Mouse (Mus musculus) bone marrow, adult 2 months (tissue): ENCODE data around the gene Upk3bl.

Experiments
- CTCF ChIP-seq: fragments of 200-500 bp; IDR thresholded peaks from 2 replicates; pipeline ENCODE4 v1.5.1; 2011; ENCODE audit warnings: low read length, control low read depth; ENCODE audit not compliant: control insufficient read depth, insufficient read depth
- POLR2A ChIP-seq: fragments of 200-500 bp; IDR thresholded peaks from 2 replicates; pipeline ENCODE4 v1.6.1; 2011; ENCODE audit warnings: low read depth, mild to moderate bottlenecking, control low read depth, low read length, borderline replicate concordance; ENCODE audit not compliant: control insufficient read depth

DNA sequence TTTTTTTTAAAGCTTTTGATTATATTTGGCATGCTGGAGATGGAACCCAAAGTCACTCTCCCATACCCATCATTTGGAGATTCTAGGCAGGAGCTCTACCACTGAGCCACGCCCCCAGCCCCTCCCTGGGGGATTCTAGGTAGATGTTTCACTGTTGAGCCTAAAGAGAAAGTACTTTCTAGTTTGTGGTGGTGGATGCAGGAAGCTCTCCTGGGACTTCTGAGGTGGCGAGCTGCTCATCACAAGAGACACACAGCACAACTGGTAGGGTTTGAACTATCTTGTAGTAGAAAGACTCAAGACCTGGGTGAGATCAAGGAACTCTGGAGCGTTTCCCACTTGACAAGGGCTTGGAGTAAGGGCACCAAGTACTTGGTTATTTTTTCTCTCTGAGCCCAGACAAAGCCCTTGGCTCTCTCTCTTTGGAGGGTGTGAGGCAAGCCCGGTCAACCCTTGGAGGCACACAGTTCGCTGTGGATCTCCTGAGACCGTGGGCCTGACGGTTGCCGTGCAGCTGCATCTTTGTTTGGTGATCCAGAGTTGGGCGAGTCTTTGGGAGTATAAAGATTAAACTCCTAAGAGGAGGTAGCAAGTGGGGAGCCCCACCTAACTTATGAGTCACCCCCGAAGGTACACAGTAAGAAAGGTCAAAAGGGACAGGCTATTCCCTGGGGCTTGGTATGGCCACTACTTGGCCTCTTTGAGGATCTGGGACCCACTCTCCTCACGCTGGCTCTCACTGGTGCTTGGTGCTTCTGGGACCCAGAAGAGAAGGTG lies at the start of gene Upk3bl:
- TF ChIP-seq CTCF (no peak), POLR2A (no peak)
